Mouse (Mus musculus): Measurements from ENCODE around the gene Olfr193.
"Not testable (repeated sequence)": the region's sequence is repeated elsewhere in the genome, so short reads cannot be mapped to it uniquely, and the experiment has no call there.

The Olfr193 gene

DNA sequence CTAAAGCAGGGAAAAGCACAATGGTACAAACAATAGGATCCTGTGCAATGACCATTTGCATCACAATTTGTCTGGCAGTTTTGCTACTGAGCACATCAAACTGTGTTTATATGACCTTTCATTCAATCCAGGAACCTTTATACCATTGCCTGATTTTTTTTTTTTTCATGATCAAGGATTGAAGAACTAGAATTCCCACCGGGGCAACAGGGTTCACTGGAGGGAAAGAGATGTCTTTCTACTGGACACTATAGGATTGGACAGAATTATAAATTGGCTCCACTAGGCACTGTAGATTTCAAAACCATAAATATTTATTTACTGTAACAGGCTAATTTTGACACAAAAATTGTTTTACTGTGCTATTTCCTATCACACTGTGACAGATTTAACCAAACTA, at the start of gene Olfr193:
Gene Olfr193, minus strand, starts transcription at position 101 of the 400 bp plus-strand sequence.
- DNase-seq (ENCODE audit: low spot score in 2 of 2): no peak

- DNase-seq (ENCODE audit: low spot score in 2 of 2): no peak
These were observed 40.3 kb upstream of the Olfr193 start for GRCm38 (mm10) chr16:59151996-59152395.

DNA sequence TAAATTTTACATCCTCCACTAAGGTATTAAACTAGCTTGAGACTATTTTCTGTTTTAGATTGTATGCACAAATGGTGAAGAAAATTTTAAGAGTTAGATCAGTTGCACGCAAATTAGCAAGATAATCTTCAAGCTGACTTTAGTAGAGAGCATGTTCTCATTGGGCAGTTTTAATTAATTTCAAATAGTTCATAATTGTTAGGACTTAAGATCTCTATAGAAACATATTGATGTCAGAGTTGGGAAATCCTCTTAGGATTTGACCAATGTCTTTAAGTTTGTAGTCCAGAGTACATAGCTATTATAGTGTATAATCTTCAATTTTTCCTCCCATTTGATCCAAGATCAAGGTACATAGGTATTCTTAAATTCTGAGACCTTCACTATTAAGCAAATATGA, 35.1 kb upstream of the Olfr193 start, which contains the start of gene Olfr195:
Gene Olfr195, plus strand, starts transcription at position 301 of the 400 bp plus-strand sequence.
- DNase-seq (ENCODE audit: low spot score in 2 of 2): no peak

- DNase-seq (ENCODE audit: low spot score in 2 of 2): no peak
These were observed 29.4 kb upstream of the Olfr193 start for GRCm38 (mm10) chr16:59141105-59141504.

- DNase-seq (ENCODE audit: low spot score in 2 of 2): no peak
These were observed 19.1 kb upstream of the Olfr193 start for GRCm38 (mm10) chr16:59130740-59131139.

DNA sequence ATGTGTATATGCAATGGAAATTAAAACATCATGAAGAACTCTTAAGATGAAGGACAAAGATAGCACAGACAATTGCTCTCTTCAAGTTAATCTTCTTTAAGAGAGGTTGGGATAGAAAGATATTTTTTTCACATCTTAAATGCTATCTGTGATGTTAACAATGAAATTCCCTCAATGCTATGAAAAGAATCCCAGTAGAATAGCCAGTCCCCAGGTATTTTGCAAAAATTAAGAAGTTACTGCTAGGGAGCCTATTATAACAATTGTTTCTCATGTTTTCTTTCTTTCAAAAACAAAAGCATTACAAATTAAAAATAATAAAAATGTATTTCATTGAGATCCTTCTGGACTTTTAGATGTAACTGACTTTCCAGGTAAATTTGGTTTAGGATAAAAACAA, 9.3 kb upstream of the Olfr193 start, which contains the start of gene Olfr194:
Gene Olfr194, minus strand, starts transcription at position 101 of the 400 bp plus-strand sequence.
- no peak for DNase-seq (ENCODE audit: low spot score in 2 of 2)

GRCm38 (mm10) chr16:59108522-59108921, 3.2 kb downstream of the Olfr193 start:
- DNase-seq (ENCODE audit: low spot score in 2 of 2): not testable (repeated sequence)

DNA sequence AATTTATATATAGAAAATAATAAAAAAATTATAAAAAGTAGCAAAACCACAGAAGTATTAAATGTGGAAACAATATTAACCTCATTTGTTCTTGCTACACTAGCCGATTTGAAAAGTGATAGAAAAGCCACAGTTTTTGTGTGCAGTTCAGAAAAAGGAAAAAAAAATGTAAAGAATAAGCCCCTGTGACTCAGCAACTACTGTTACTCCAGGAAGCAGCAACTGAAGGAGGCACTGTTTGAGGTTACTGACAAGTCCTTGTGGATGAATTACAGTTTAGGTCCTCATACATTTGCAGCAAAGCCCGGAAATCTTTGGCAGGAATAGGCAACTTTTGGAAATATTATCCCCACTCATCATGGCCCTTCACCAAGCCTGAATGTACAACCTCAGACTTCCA, 6.4 kb downstream of the Olfr193 start:
- DNase-seq (ENCODE audit: low spot score in 2 of 2): no peak

DNA sequence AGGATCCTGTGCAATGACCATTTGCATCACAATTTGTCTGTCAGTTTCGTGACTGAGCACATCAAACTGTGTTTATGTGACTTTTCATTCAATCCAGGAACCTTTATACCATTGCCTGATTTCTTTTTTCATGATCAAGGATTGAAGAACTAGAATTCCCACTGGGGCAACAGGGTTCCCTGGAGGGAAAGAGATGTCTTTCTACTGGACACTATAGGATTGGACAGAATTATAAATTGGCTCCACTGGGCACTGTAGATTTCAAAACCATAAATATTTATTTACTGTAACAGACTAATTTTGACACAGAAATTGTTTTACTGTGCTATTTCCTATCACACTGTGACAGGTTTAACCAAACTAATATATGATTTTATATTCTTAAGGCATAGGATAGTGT, 22.0 kb downstream of the Olfr193 start, which contains the start of gene Olfr191:
Gene Olfr191, minus strand, starts transcription at position 101 of the 400 bp plus-strand sequence.
- DNase-seq (ENCODE audit: low spot score in 2 of 2): not testable (repeated sequence)

DNA sequence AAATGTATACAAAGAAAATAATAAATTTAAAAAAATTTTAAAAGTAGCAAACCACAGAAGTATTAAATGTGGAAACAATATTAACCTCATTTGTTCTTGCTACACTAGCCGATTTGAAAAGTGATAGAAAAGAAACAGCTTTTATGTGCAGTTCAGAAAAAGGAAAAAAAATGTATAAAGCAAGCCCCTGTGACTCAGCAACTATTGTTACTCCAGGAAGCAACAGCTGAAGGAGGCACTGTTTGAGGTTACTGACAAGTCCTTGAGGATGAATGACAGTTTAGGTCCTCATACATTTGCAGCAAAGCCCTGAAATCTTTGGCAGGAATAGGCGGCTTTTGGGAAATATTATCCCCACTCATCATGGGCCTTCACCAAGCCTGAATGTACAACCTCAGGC, 30.6 kb downstream of the Olfr193 start:
- not testable (repeated sequence) for DNase-seq (ENCODE audit: low spot score in 2 of 2)

DNA sequence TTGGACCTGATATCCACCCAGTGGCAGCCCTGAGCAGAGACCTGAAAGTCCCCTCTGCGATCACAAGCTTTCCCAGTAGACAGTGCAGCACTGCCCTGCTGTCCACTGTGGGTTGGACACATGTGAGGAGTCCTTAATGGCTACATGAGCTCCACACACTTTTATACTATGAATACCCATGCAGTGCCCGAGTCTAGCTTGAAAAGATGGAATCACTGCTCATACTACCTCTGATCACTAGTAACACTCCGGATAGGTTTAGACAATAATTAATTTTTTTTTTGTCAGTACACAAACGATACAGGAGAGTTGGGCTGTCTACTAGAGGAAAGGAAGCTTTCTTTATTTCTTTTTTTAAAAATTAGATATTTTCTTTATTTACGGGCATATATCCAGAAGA, 33.8 kb downstream of the Olfr193 start, which contains the start of gene Olfr190:
Gene Olfr190, minus strand, starts transcription at position 101 of the 400 bp plus-strand sequence.
- DNase-seq (ENCODE audit: low spot score in 2 of 2): no peak

GRCm38 (mm10) chr16:59073520-59073919, 38.2 kb downstream of the Olfr193 start:
- no peak for DNase-seq (ENCODE audit: low spot score in 2 of 2)

DNA sequence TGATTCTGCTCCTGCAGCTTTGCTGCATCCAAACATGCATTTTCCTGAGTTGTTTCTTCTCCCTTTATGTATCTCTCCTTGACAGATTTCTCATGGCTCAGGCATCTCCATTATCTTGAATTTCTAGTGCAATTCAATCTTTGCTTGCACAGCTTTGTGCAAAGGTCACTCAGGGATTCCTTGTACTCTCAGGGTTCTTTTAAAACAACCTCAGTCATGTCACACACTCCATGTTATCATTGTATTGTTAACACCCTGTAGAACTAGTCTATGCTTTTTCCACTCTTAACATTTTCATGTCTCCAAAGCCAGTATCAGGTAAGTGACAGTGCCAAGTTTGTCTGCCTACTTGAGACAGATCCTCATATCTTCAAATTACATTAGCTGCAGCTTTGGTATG, 39.9 kb downstream of the Olfr193 start:
- DNase-seq (ENCODE audit: low spot score in 2 of 2): no peak

DNA sequence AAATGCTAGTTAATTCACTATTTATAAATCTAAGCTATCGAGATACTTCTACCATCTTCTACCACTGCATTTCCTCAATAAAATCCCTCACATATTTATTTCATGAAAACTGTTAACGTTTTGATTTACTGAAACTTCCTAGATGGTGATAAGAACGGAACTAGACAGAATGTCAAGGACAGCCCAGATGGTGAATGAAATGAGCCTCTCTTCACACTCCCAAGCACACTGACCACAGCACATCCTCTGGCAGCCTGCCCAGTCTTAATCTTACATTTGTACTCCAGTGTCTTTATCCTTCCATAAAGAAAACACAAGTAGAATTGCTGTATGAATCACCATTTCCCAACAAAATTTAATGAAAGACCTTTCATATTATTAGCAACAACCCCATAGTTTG, 49.3 kb downstream of the Olfr193 start:
- not testable (repeated sequence) for DNase-seq (ENCODE audit: low spot score in 2 of 2)

All from frontal cortex, postnatal 10 days (tissue).